Mouse (Mus musculus) heart, adult 11 months (tissue): ENCODE results near the gene Smg6.

Experiments
- DNase-seq: peaks from one replicate; pipeline ENCODE4 v3.0.0; 2022

Smg6 gene

DNA sequence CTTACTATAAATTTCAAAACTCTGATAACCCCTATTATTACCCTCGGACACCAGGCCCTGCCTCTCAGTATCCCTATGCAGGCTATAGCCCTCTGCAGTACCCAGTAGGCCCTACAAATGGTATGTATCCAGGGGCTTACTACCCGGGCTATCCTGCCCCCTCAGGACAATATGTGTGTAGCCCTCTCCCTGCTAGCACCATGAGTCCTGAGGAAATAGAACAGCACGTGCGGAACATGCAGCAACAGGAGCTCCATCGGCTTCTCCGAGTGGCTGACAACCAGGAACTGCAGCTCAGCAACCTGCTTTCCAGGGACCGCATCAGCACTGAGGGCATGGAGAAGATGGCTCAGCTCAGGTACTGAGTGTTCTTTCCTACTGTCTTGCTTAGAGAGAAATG is 4.8 kb downstream of the Smg6 start:
- peak; percentile 86 for DNase-seq

- no peak for DNase-seq
Observed at GRCm38 (mm10) chr11:74946348-74946747, 20.7 kb downstream of the Smg6 start.

DNA sequence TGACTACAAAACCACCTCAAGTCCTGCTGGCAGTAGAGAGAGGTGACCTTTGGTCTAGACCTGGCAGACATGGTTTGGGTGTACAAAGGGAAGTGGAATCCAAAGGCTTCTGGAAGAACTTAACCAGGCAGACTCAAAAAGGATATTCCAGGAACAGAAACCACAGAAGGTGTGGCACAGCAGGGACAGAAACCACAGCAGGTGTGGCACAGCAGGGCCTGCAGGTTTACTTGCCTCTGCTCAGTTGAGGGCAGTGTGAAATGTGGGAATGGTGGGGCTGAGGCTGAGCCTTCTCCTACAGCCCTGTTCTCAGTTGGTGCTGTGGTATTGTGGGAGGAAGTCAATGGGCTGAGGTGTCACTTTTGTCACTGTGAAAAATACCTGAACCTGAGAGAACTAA is 29.3 kb downstream of the Smg6 start:
- peak; percentile 73 for DNase-seq

DNA sequence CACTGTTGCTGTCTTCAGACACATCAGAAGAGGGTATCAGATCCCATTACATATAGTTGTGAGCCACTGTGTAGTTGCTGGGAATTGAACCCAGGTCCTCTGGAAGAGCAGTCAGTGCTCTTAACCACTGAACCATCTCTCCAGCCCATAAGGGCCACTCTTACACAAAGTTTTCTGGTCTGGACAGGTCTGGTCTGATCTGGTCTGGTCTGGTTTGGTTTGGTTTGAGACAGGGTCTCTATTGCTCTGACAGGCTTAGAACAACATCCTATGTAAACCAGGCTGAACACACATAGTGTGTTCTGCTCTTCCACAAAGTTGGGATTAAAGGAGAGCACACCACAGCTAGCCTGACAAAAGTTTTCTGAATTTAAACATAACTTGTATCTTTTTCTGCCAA is 30.4 kb downstream of the Smg6 start:
- DNase-seq = no peak

GRCm38 (mm10) chr11:74957600-74957999 is 32.0 kb downstream of the Smg6 start:
- peak; percentile 35 for DNase-seq

- no peak for DNase-seq
Observed at GRCm38 (mm10) chr11:74959501-74959900, 33.9 kb downstream of the Smg6 start.

DNA sequence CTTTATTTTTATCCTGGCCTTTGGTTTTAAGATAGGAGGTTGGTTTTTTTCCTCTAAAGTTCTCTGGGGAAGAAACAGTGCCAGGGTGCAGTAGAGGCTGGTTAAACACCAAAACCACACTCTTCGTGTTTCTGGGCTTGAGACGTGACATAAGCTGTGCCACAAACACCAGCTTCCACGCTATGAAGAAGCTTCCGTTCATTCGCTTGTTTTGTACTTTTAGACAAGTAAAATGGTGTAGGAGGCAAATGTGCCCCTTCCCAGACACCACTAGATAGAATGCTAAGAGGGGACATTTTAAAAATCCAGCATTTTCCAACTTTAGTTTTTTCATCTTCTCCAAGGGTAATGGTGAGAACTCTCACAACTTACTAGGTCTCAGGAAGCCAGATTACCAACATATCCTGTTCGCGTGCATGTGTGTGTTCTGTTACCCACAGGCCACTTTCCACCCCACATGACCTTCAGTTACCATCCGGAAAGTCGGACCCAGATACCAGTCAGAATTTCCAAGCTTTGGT is 34.5 kb downstream of the Smg6 start:
- DNase-seq = peak; percentile 68

- no peak for DNase-seq
Observed at GRCm38 (mm10) chr11:74961953-74962352, 36.3 kb downstream of the Smg6 start.

DNA sequence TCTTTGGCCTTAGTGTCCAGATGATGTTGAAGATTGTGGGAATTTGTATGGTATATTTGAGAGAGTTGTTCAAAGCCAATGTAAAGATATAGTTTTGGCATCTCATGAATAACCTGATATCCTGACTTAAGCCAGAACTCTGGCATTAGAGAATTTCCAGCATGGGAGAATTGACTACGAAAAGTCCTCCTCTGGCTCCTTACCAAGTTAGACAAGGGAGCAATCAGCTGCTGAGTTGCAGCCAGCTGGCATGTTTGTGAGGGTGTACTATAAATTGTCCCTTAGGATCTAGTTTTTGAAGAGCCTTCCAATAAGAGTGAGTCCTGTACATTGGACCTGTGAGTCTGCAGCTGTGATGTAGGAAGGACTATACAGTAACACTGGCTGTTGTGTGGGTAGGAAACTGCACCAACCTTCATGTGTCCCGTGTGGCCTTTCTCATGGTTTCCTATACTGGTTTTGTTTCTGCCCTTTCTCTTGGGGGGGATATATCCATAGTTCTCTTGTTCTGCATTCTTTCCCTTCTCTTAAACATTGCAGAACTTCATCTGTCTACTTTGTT is 37.3 kb downstream of the Smg6 start:
- peak; percentile 91 for DNase-seq

- DNase-seq = peak; percentile 29
Observed at GRCm38 (mm10) chr11:74965516-74965915, 39.9 kb downstream of the Smg6 start.

DNA sequence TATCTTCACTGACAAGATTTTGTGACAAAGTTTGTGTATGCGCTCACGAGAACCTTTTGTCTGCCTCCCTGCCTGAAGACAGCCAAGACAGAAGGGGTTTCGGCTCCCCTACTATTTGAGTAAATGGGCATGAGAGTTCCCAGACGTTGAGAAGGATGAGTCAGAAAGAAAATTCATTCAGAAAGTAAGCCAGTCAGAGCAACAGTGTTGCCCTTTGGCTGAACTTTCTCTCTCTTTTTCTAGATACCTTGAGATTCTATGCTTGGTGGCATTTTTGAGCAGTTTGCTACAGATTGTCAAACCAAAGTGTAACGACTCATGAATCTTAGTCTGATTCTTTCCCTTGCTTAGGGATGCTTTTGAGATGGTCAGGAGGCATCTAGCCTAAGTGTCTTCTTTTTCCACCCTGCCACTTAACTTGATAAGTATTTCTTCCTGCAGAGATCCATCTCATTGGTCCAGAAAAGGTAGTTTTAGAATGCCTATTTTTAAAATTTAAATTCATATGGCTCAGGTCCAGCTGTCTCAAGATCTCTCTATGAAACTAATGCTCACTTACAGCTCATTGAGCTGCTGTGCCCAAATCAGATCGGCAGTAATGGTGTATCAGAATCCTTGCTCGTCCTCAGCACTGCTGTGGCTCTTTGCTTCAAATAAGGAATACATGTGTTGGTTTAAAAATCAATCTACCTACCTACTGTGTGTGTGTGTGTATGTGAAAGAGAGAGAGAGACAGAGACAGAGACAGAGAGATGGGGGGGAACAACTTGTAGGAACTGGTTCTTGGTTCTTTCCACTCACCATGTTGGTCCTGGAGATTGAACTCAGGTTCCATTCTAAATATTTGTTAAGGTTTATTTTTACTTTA is 47.9 kb downstream of the Smg6 start:
- DNase-seq = peak; percentile 68

DNA sequence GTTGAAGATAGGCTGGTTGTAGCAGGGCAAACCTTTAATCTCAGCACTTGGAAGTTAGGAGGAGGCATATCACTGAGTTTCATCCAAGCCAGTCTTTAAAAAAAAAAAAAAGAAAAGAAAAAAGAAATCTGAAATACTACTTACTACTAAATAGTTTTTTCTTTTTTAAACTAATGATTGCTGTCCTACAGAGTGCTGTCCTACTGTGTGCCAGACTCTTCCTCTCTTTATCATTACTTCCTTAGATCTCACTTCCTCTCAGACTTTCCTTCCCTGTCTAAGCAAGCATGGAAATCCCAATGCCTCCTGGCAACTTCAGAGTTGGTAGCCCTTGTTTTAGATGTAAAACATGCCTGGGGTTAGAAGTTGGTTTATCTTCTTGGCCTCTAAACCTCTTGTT is 49.0 kb downstream of the Smg6 start:
- DNase-seq = peak; percentile 25

- peak; percentile 66 for DNase-seq
Observed at GRCm38 (mm10) chr11:74976835-74977687, 51.4 kb downstream of the Smg6 start.

GRCm38 (mm10) chr11:74981464-74981863 is 55.8 kb downstream of the Smg6 start:
- DNase-seq = peak; percentile 98

- peak; percentile 91 for DNase-seq
Observed at GRCm38 (mm10) chr11:74982241-74982640, 56.6 kb downstream of the Smg6 start.

DNA sequence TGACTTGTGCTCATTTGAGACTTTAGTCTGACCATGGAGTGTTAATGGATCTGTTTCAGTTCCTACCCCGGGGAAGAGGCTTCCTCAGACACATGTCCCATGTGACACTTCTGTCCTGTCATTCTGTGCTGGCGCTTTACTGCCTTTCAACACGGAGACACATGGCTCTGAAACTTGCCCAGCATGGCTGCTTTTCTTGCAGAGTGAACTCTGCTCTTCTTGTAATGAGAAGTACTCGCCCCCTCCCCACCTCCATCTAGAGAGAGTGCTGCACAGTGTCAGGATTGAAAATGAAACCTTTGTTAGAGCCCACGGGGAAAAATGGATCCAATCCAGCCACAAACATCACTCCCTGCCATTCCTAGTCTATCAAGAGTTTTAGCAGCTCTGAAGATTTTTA is 62.5 kb downstream of the Smg6 start:
- peak; percentile 95 for DNase-seq

- DNase-seq = peak; percentile 98
Observed at GRCm38 (mm10) chr11:74989047-74989446, 63.4 kb downstream of the Smg6 start.

- DNase-seq = peak; percentile 95
Observed at GRCm38 (mm10) chr11:74990501-74990900, 64.9 kb downstream of the Smg6 start.

GRCm38 (mm10) chr11:74991290-74991689 is 65.7 kb downstream of the Smg6 start:
- no peak for DNase-seq

- peak; percentile 96 for DNase-seq
Observed at GRCm38 (mm10) chr11:74992427-74992987, 66.9 kb downstream of the Smg6 start.

DNA sequence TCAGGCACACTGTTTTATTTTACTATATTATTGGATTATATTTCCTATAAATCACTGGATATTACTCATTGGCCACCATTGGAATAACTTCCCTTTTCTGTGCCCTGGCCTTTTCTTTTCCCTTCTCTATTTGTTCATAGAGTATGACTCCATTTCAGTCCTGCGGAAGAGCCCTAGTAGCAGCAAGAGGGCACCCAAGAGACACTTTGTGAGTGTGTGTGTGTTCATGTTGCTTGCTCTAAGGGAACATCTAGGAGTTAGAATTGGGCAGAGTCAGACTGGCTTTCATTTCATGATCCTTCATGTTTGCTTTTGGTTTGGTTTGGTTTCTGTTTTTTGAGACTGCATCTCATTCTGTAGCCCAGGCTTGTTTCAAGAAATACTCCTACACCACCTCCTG is 68.5 kb downstream of the Smg6 start:
- DNase-seq = peak; percentile 86

- peak; percentile 14 for DNase-seq
Observed at GRCm38 (mm10) chr11:74994856-74995255, 69.2 kb downstream of the Smg6 start.

GRCm38 (mm10) chr11:74996482-74996881 is 70.9 kb downstream of the Smg6 start:
- DNase-seq = peak; percentile 58
